Mouse (Mus musculus): Measurements from ENCODE around the gene Gm3625. TPM values are rescaled to one million over a fixed set of nuclear protein-coding genes. Genes with fewer than 3 reads are reported as not detected.
"Not testable (repeated sequence)": the region's sequence is repeated elsewhere in the genome, so short reads cannot be mapped to it uniquely, and the experiment has no call there.

Gene Gm3625
- total RNA-seq, 2 experiments from 2014 or later = not detected

DNA sequence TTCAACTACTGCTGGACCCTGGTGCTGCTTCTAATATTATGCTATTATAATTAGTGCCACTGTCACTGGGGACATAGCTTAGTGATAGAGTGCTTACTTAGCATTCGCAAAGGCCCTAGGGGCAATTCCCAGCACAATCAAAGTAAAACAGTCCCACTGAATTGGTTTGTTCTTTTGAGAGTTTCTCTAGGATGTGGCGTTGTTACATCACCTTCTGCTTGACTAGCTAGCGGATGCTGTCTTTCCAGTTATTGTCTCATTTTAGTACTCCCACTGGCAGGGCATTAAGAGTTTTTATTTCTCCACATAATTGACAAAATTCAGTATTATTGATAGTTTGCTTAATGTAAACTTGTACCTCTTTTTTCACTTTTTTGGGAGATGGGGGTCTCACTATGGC lies 34.7 kb downstream of the Gm3625 start:
- DNase-seq = no peak
- intact Hi-C loops (cut with DNase I; ENCODE audit: low total_unique reads) = loop anchor here (10.0 kb wide), 1 partner anchor 453 kb away; no protein-coding TSS in a partner anchor

DNA sequence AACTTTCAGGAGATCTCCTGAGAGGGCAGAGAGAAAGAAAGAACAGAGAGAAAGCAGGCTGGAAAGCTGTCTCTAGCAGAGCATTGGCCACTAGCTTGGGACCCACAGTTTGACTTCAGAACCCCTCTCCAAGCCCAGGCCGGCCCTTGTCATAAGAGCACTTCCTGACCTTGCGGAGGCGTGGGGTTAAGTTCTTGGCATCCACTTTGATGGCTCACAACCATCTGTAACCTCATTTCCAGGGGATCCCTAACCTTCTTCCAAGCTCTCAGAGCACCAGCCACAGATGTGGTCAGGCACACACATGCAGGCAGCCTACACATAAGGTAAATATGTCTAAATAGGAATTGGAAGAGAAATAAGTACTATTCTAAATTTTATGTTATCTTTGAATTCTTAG lies 35.3 kb downstream of the Gm3625 start:
- DNase-seq = no peak

DNA sequence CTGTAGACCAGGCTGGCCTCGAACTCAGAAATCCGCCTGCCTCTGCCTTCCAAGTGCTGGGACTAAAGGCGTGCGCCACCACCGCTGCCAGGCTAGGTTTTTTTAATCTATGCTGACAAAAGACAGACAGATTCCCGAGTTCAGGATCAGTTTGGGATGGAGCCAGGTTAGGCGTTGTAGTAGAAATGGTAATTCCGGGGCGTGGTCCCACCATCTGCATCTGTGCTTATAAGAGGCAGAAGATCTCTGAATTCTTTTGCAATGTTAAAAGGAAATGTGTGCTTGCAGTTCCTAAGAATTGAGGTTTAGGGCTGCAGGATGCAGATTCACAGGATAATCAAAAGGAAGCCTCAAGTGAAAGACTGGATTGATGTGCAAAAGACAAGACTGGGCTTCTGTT lies 35.8 kb downstream of the Gm3625 start:
- intact Hi-C loops (cut with DNase I; ENCODE audit: low total_unique reads) = loop anchor here (10.0 kb wide), 1 partner anchor 452 kb away; no protein-coding TSS in a partner anchor
- DNase-seq = no peak

More for the DNA sequence above, 35.3 kb downstream of the Gm3625 start:
- intact Hi-C loops (cut with DNase I; ENCODE audit: low total_unique reads) = loop anchor here (10.0 kb wide), 1 partner anchor 453 kb away; no protein-coding TSS in a partner anchor

DNA sequence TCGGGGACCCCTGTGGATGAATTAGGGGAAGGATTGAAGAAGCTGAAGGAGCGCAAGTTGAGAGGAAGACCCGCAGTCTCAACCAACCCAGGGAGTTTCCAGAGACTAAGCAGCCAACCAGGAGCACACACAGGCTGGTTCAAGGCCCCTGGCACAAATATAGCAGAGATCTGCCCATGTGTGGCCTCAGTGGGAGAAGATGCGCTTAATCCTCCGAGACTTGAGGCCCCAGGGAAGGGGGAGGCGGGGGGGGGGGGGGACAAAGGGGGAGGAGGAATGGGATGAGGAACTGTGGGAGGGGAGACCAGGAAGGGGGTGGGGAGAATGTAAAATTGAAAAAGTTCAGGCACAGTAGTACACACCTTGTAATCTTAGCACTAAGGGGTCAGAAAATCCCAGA lies 37.3 kb downstream of the Gm3625 start:
- DNase-seq = no peak
- intact Hi-C loops (cut with DNase I; ENCODE audit: low total_unique reads) = loop anchor here (10.0 kb wide), 1 partner anchor 451 kb away; no protein-coding TSS in a partner anchor

DNA sequence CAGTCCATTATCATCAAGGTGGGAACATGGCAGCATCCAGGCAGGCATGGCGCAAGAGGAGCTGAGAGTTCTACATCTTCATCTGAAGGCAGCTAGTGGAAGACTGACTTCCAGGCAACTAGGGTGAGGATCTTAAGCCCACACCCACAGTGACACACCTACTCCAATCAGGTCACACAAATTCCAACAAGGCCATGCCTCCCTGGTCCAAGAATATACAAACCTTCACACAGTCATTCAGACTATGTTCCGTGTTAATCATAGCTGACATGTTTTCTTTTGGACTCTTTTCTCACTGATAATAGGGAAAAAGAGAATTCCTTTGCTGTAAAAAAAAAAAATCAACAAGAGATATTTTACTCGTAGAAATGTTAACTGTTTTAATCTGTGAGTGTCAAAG lies 39.0 kb downstream of the Gm3625 start:
- DNase-seq = not testable (repeated sequence)
- intact Hi-C loops (cut with DNase I; ENCODE audit: low total_unique reads) = loop anchor here (10.0 kb wide), 1 partner anchor 449 kb away; no protein-coding TSS in a partner anchor

DNA sequence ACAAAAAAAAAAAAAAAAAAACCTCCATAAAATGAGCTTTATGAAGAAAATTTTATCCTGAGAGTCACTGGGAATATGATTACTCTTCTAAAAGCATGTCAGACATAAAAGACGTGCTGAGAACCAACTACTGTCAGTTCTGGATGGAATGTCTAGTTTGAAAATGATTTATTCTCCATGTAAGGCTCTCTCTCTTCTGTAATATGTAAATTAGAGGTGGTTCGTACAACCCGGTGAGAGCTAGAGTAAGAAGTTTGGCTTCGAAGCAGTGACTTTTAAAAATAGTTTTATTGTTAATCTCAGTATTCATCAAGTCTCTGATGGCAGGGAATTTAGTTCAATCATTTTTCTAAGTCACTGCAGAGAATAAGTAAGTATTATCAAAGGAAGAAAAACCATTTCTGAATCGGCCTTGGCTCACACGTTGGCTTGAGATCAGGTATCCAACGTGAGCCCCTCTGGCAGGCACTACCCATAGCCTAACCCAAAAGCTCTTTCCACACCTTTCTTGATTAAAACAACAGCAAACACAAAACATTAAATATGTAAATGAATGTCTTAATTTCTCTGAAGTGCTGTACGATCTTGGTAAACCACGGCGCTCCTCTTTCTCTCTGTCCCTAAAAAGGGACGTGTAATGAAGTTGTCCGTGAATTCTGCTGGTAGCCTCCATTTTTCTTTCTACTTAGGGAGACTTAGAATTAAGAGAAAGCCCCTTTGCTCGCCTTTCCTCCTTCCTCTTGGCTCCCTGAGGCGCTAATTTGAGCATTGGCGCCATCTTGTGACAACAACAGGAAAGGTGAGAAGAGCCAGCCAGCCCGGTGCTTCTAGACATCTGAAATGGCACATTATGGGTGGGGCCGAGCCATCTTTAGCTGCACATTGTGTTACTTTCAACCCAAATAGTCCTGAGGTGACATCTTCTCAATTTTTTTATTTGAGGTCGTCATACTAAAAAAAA lies 44.4 kb downstream of the Gm3625 start:
- intact Hi-C loops (cut with DNase I; ENCODE audit: low total_unique reads) = loop anchor here (10.0 kb wide), 1 partner anchor 74 kb away; the partner anchor contains the start of gene Ncoa1
- peak; percentile 69 for DNase-seq

DNA sequence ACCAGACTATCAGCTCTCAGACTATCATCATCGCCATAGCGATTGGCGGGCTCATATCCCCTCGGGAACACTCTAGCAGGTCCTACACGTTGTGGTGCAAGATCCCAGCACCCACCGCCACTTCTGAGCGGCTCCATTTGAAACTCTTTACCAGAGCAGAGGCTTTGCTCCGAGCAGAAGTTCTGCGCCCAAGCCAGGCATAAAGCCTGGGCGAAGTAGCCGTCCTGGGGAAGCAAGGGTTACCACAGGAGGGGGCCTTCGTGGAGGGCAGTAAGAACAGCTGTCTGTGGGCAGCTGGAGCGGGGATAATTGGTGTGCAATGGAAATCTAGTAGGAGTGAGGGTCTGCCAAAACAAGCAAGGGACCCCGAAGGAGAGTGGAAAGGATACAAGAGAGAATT lies 45.2 kb downstream of the Gm3625 start:
- intact Hi-C loops (cut with DNase I; ENCODE audit: low total_unique reads) = loop anchor here (10.0 kb wide), 1 partner anchor 73 kb away; the partner anchor contains the start of gene Ncoa1

DNA sequence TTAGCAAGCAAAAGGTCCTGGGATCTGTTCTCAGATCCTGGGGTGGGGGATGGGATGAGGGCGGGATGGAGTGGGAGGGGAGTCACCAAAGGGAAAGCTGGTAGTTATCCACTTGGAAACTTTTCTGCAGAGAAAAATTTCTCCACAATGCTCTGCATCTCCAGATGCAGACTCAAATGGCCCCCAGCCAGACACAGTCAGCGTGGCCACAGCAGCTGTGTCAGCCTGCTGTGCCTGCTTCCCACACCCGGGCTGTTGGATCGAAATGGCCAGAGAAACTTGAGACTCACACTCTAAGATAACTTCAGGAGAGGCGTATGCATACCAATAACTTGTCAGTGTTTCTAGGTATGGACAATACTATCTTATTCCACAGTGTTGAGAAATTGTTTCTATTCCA lies 46.2 kb downstream of the Gm3625 start:
- intact Hi-C loops (cut with DNase I; ENCODE audit: low total_unique reads) = loop anchor here (10.0 kb wide), 1 partner anchor 72 kb away; the partner anchor contains the start of gene Ncoa1
- DNase-seq = peak; percentile 87

More for the DNA sequence above, 45.2 kb downstream of the Gm3625 start:
- no peak for DNase-seq

DNA sequence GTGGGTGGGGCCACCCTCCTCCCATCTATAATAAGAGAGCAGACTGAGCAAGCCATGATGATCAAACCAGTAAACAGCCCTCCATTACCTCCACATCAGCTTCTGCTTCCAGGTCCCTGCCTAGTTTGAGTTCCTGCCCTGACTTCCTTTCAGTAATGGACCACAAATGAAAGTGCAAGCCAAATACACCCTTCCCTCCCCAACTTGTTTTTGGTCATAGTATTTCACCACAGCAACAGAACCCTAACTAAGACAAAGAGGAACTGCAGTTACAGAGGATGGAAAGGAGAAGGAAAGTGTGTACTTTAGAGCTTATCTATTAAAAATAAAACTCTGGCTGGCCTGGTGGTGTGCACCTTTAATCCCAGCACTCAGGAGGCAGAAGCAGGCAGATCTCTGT lies 47.3 kb downstream of the Gm3625 start:
- intact Hi-C loops (cut with DNase I; ENCODE audit: low total_unique reads) = loop anchor here (10.0 kb wide), 1 partner anchor 71 kb away; the partner anchor contains the start of gene Ncoa1
- no peak for DNase-seq

DNA sequence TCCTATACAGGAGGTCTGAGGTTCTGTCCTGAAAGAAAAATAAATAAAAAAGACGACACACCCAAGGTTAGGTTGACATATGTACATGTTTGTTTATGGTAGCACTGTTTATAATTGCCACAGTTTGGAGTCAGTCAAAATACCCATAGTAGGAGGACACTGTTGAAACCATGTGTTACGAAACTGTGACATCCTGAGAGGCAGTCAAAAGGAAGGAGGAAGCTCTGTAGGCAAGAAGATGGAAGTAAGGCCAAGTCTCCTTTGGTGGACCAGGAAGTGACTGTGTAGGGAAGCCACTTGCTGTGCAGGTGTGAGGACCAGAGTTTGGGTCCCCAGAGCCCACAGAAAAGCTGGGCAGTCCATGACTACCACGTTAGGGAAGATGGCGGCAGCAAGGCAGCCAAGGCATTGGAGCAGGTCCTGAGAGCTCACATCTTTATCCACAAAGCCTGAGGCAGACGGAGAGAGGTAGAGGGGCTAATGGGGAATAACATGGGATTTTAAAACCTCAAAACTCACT lies 48.3 kb downstream of the Gm3625 start:
- no peak for DNase-seq
- intact Hi-C loops (cut with DNase I; ENCODE audit: low total_unique reads) = loop anchor here (10.0 kb wide), 1 partner anchor 70 kb away; the partner anchor contains the start of gene Ncoa1

Other genes starting within 250 kb of the Gm3625 start
- gene Ncoa1, start 115.7 kb downstream of the Gm3625 start, total RNA-seq (2021) = 10 to 100 TPM; 23.0 to 23.5 TPM
- 10 to 100 TPM; 20.5 to 21.2 TPM for gene Itsn2, start 289 bp downstream of the Gm3625 start, total RNA-seq (2021)
- gene Fam228a, start 145.5 kb upstream of the Gm3625 start, total RNA-seq (2021) = under 1 TPM in 1 of 2 experiments, not detected in 1; 0.06 TPM
- gene Pfn4, start 176.1 kb upstream of the Gm3625 start, total RNA-seq (2021) = 1 to 10 TPM in 1 of 2 experiments, under 1 TPM in 1; 0.86 to 1.6 TPM
- gene Fam228b, start 176.3 kb upstream of the Gm3625 start, total RNA-seq (2021) = 1 to 10 TPM; 3.5 to 3.6 TPM
- 10 to 100 TPM; 41.3 to 44.8 TPM for gene Sf3b6, start 224.6 kb upstream of the Gm3625 start, total RNA-seq (2021)
- 1 to 10 TPM; 1.0 to 1.7 TPM for gene Fkbp1b, start 248.7 kb upstream of the Gm3625 start, total RNA-seq (2021)

Data from gastrocnemius, postnatal 14 days (tissue).